Mouse (Mus musculus) thymus, adult 2 months (tissue): ENCODE results near the gene Ankar. TPM values are rescaled to one million over a fixed set of nuclear protein-coding genes. Genes with fewer than 3 reads are reported as not detected.

Experiments
- DNase-seq: peaks from one replicate; pipeline ENCODE4 v3.0.0; 2021
- H3K27ac ChIP-seq: fragments of 200-500 bp; 2 replicates; pipeline ENCODE4 v1.5.1; 2012; ENCODE audit warnings: low read length, control low read depth; ENCODE audit not compliant: control insufficient read depth, insufficient read depth
- H3K27me3 ChIP-seq: fragments of 200-500 bp; 2 replicates; pipeline ENCODE4 v1.6.1; 2012; ENCODE audit warnings: mild to moderate bottlenecking, low read length, moderate library complexity, mixed read lengths; ENCODE audit not compliant: control insufficient read depth, insufficient read depth
- H3K36me3 ChIP-seq: fragments of 200-500 bp; 2 replicates; pipeline ENCODE4 v1.6.1; 2012; ENCODE audit warnings: mild to moderate bottlenecking, low read length, moderate library complexity; ENCODE audit not compliant: control insufficient read depth, insufficient read depth
- H3K4me1 ChIP-seq: fragments of 200-500 bp; replicated peaks from 2 replicates; pipeline ENCODE4 v1.6.1; 2012; ENCODE audit warnings: low read length; ENCODE audit not compliant: control insufficient read depth, insufficient read depth
- H3K4me3 ChIP-seq: fragments of 200-500 bp; 2 replicates; pipeline ENCODE4 v1.5.1; 2012; ENCODE audit warnings: mild to moderate bottlenecking, low read length, control low read depth, moderate library complexity; ENCODE audit not compliant: control insufficient read depth, insufficient read depth
- CTCF ChIP-seq: fragments of 200-500 bp; IDR thresholded peaks from 2 replicates; pipeline ENCODE4 v1.5.1; 2012; ENCODE audit warnings: mild to moderate bottlenecking, control low read depth, low read length, moderate library complexity, borderline replicate concordance; ENCODE audit not compliant: control insufficient read depth, poor library complexity, insufficient read depth; ENCODE audit errors: extremely low read depth
- POLR2A ChIP-seq: fragments of 200-500 bp; IDR thresholded peaks from 2 replicates; pipeline ENCODE4 v1.6.1; 2012; ENCODE audit warnings: mild to moderate bottlenecking, low read length, control low read depth, moderate library complexity; ENCODE audit not compliant: control insufficient read depth, poor library complexity, insufficient read depth; ENCODE audit errors: extremely low read depth
- WGBS: fragments of 180-500 bp; shearing (Covaris S2); methylation state at CpG from one replicate; pipeline ENCODE4 v1.1.7; 2018; 5-methylcytosine and 5-hydroxymethylcytosine counted together
- polyA plus RNA-seq: library from polyadenylated mRNA; depleted of rRNA; stranded (reverse); fragments of >200 nt; gene quantifications from 2 replicates; pipeline ENCODE4 v1.2.3, GENCODE M21; 2012

Ankar gene
- polyA plus RNA-seq, 1 experiment = not detected

DNA sequence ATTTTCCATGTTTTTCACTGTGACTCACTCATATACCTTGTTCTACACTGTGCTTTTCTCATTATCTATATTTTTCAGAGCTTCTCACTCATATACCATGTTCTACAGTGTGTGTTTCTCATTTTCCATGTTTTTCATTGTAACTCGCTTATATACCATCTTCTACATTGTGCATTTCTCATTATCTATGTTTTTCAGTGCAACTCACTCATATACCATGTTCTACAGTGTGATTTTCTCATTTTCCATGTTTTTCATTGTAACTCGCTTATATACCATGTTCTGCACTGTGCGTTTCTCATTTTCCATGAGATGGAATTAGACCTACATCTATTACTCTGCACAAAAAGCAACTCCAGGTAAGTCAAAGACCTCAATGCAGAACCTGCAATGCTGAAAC, 4.1 kb downstream of the Ankar start:
- Histone ChIP-seq H3K27ac (no peak overlapping the region), H3K27me3 (no peaks in the 10 kb centered on the region), H3K4me1 (no peaks in the 10 kb centered on the region), H3K4me3 (no peak overlapping the region), H3K36me3 (no peaks in the 10 kb centered on the region)
- no peak for DNase-seq
- 60% methylated on average over 3 of the region's 3 CpGs for WGBS
- TF ChIP-seq POLR2A (no peak), CTCF (no peak)

DNA sequence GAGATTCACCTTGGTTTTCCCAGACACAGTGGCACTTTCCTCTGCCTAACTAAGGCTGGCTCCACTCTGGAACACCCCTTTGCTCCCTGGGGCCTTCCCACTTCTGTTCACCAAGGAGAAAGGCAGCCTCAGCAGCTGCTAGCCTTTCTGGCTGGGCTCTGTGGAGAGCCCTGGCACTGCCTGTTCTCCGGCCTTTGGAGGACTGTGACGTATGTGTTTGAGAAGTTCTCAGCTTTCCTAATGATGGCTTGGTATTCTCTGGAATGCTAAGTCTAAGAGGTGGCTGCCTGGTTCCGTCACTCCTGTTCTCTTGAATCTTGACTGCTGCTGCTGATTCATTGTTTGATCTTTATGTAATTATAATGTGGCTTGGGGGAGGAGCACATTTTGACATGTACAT, 27.3 kb downstream of the Ankar start:
- Histone ChIP-seq H3K36me3 (no peaks in the 10 kb centered on the region), H3K4me3 (no peak overlapping the region), H3K27me3 (no peaks in the 10 kb centered on the region), H3K4me1 (no peaks in the 10 kb centered on the region), H3K27ac (no peak overlapping the region)
- DNase-seq = no peak
- WGBS = 87% methylated on average over 3 of the region's 3 CpGs
- TF ChIP-seq POLR2A (no peak), CTCF (no peak)

DNA sequence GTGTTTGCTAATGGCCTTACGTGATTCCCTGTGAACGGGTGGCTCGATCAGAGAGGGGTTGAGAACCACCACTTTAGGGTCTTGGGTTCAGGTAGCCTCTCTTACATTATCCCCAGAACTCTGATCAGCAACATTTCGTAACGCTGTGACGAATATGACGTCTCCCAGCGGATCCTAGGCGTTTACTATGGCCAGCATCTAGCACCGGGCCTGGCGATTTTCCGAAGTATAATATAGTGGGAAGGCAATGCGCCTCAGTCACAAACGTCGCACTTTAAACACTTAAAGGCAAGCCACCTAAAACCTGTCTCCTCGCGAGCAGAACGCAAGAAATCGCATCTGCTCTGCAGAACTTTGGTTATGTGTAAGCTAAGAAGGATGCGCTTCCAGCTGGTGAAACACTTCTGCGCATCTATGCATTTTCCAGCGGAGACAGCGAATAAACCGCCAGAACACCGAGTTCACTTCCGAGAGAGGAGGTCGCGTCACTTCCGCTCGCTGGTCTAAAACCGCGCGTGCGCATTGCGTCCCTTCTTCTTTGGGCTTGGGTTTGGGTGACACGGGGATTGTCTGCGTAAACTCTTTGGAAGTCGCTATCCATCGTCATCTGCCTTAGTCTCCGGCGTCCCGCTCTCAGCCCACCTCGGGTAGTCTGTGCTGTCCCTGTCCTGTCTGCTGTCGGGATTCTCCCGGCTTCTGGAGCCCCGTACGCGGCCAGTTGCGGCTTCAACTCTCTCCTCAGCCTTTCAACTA, 59.5 kb downstream of the Ankar start:
- Histone ChIP-seq H3K27ac (no peak overlapping the region), H3K27me3 (no peaks in the 10 kb centered on the region), H3K4me3 (no peak overlapping the region), H3K36me3 (no peaks in the 10 kb centered on the region), H3K4me1 (0 out of 2 replicates have a peak, but pooled peaks cover 2% of the 10 kb centered on the region)
- DNase-seq = no peak
- no peak for TF ChIP-seq CTCF
- TF ChIP-seq POLR2A = no peak
- 57% methylated on average over 49 of the region's 49 CpGs for WGBS

DNA sequence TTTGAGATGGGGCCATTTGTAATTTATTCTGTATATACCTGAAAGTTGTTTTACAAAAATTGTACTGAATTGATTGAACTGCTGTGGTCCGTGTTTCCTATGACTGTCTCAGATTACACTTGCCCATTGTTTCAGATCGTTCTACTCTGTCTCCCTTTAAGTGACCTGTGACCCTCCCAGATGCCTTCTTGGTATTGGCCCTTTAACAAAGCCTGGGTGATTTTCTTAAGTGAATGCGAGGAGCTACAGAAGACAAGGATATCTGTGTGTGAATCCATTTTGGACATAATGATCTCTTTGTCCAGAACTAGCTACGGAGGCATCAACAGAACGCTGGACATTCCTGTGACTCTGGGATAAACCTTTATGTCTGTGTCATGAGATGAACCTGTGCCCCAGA, 65.2 kb downstream of the Ankar start:
- 74% methylated on average over 5 of the region's 5 CpGs for WGBS
- no peak for TF ChIP-seq CTCF
- TF ChIP-seq POLR2A = no peak

DNA sequence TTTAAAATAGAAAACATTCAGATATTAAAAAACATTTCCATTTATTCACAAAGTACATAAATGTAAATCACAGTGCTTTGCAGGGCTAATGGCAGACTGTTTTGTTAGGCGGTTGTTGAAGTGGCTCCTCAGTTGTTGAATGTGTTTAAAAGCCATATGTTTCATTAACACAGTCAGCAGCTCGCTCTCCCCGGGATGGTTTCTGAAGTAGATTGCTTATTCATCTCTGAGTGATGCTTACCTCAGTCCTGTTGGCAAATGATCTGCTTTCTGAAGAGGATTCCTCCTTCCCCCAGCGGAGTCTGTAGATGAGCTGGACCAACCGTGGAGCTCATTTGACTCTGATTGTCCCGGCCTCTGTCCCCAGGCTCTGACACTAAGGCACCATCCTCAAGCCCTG, 88.2 kb downstream of the Ankar start:
- DNase-seq = no peak
- WGBS = over 99% methylated on average over 6 of the region's 6 CpGs
- Histone ChIP-seq H3K4me3 (no peak overlapping the region), H3K27me3 (no peaks in the 10 kb centered on the region), H3K27ac (no peak overlapping the region), H3K4me1 (no peaks in the 10 kb centered on the region), H3K36me3 (peaks cover 30% of the 10 kb centered on the region)
- no peak for TF ChIP-seq CTCF
- TF ChIP-seq POLR2A = no peak

More for the DNA sequence above, 65.2 kb downstream of the Ankar start:
- Histone ChIP-seq H3K27me3 (no peaks in the 10 kb centered on the region), H3K4me3 (no peak overlapping the region), H3K36me3 (peaks cover 7% of the 10 kb centered on the region; the same call in 1 of the 2 replicates), H3K4me1 (no peaks in the 10 kb centered on the region), H3K27ac (no peak overlapping the region)
- no peak for DNase-seq

DNA sequence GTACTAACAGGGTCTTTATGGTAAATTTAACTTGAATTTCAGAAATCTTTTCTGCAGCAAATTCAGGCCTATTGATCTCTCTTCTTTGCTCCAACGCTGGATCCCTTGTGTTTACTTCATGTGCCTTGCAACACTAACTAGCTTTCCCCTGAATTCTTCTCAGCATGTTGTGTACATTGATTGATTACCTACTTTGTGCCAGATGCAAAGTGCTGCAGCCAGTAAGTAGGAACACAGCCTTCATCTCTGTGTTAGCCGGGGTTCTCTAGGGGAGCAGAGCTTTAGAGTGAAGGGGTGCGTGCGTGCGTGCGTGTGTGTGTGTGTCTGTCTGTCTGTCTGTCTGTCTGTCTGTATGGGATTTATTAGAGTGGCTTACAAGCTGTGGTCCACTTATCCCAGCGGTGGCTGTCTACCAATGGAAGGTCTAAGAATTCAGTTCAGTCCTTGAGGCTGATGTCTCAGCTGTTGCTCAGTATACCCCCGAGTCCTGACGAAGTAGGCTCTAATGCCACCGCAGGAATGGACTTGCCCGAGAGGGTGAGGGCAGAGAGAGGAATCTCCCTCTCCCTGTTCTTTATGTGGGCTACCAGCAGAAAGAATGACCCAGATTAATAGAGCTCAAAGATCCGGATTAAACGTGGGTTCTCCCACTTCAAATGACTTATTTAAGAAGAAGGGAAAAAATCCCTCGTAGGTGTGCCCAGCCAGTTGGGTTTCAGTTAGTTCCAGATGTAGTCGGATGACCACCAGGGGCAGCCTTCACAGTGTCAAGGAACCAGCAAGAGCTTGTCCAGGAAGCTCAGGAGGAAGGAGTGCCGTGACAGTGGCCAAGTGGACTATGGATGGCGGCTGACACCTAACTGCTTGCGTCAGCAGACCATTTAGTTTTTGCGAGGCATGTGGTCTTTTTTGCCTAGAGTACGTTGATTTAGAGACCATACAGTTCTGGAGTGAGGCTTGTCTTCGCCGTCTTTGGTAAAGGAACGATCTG, 90.2 kb downstream of the Ankar start:
- H3K36me3 ChIP-seq = peaks cover 20% of the 10 kb centered on the region
- H3K4me3 ChIP-seq = no peak overlapping the region
- TF ChIP-seq CTCF (no peak), POLR2A (no peak)
- H3K27me3 ChIP-seq = no peaks in the 10 kb centered on the region
- DNase-seq = no peak
- 95% methylated on average over 23 of the region's 23 CpGs for whole genome bisulfite sequencing
- no peak overlapping the region for H3K27ac ChIP-seq
- H3K4me1 ChIP-seq = no peaks in the 10 kb centered on the region
